Mouse (Mus musculus): Measurements from ENCODE around the gene Nrl. TPM values are rescaled to one million over a fixed set of nuclear protein-coding genes. Genes with fewer than 3 reads are reported as not detected.
A peak's percentile ranks its signal among the peaks of the same experiment; 100 is the strongest.

The Nrl gene
- polyA plus RNA-seq, 1 experiment: not detected

GRCm38 (mm10) chr14:55478651-55479599 is 45.9 kb downstream of the Nrl start, which contains the start of gene Dhrs4:
Gene Dhrs4 (plus strand): TSS chr14:55478758.
- Histone ChIP-seq H3K4me3 (ENCODE audit: insufficient read depth, poor library complexity, severe bottlenecking) (peak within 1 kb of the TSS; percentile 57), H3K79me2 (ENCODE audit: control insufficient read depth, insufficient read depth) (no peaks in the 10 kb centered on the region), H3K79me3 (ENCODE audit: low read depth) (no peaks in the 10 kb centered on the region), H3K27me3 (ENCODE audit: control insufficient read depth, insufficient read depth, insufficient read length) (no peaks in the 10 kb centered on the region), H3ac (ENCODE audit: control insufficient read depth, insufficient read length, low read depth) (peak within 1 kb of the TSS; percentile 65), H3K36me3 (ENCODE audit: control insufficient read depth, insufficient read depth) (no peaks in the 10 kb centered on the region)
- TF ChIP-seq FOSL1 (IDR thresholded peaks at IDR 0.05; ENCODE audit: insufficient read depth, low read length, poor library complexity, severe bottlenecking): no peak
- TF ChIP-seq USF1 (IDR thresholded peaks at IDR 0.05; ENCODE audit: low read depth): no peak
- TF ChIP-seq MYOG (IDR thresholded peaks at IDR 0.05; ENCODE audit: control insufficient read depth, extremely low read depth, insufficient read length): no peak
- no peak for TF ChIP-seq MYOD1 (IDR thresholded peaks at IDR 0.05; ENCODE audit: control insufficient read depth, insufficient read length, low read depth)
- TF ChIP-seq CTCF (IDR thresholded peaks at IDR 0.05; ENCODE audit: control insufficient read depth, insufficient read depth, insufficient read length): peak; percentile 64
- TF ChIP-seq CEBPB (IDR thresholded peaks at IDR 0.05; ENCODE audit: low read depth): no peak
- peak; percentile 25 for TF ChIP-seq MAX (IDR thresholded peaks at IDR 0.05)

- H3K4me3 ChIP-seq (ENCODE audit: insufficient read depth, poor library complexity, severe bottlenecking): no peak overlapping the region
- no peaks in the 10 kb centered on the region for H3K79me2 ChIP-seq (ENCODE audit: control insufficient read depth, insufficient read depth)
Measured at GRCm38 (mm10) chr14:55477829-55478228, 47.0 kb downstream of the Nrl start.

GRCm38 (mm10) chr14:55477421-55477820 is 47.4 kb downstream of the Nrl start:
- Histone ChIP-seq H3K36me3 (ENCODE audit: control insufficient read depth, insufficient read depth) (no peaks in the 10 kb centered on the region), H3K27me3 (ENCODE audit: control insufficient read depth, insufficient read depth, insufficient read length) (no peaks in the 10 kb centered on the region), H3ac (ENCODE audit: control insufficient read depth, insufficient read length, low read depth) (no peak overlapping the region), H3K79me3 (ENCODE audit: low read depth) (no peaks in the 10 kb centered on the region), H3K4me3 (ENCODE audit: insufficient read depth, poor library complexity, severe bottlenecking) (no peak overlapping the region), H3K79me2 (ENCODE audit: control insufficient read depth, insufficient read depth) (no peaks in the 10 kb centered on the region)
- TF ChIP-seq MYOD1 (IDR thresholded peaks at IDR 0.05; ENCODE audit: control insufficient read depth, insufficient read length, low read depth) (peak; percentile 95), FOSL1 (IDR thresholded peaks at IDR 0.05; ENCODE audit: insufficient read depth, low read length, poor library complexity, severe bottlenecking) (no peak)

More at GRCm38 (mm10) chr14:55477829-55478228, 47.0 kb downstream of the Nrl start:
- Histone ChIP-seq H3K36me3 (ENCODE audit: control insufficient read depth, insufficient read depth) (no peaks in the 10 kb centered on the region), H3K79me3 (ENCODE audit: low read depth) (no peaks in the 10 kb centered on the region), H3ac (ENCODE audit: control insufficient read depth, insufficient read length, low read depth) (no peak overlapping the region), H3K27me3 (ENCODE audit: control insufficient read depth, insufficient read depth, insufficient read length) (no peaks in the 10 kb centered on the region)
- TF ChIP-seq CEBPB (IDR thresholded peaks at IDR 0.05; ENCODE audit: low read depth) (no peak), MYOG (IDR thresholded peaks at IDR 0.05; ENCODE audit: control insufficient read depth, extremely low read depth, insufficient read length) (no peak), MAX (IDR thresholded peaks at IDR 0.05) (no peak), FOSL1 (IDR thresholded peaks at IDR 0.05; ENCODE audit: insufficient read depth, low read length, poor library complexity, severe bottlenecking) (no peak), USF1 (IDR thresholded peaks at IDR 0.05; ENCODE audit: low read depth) (no peak)

GRCm38 (mm10) chr14:55475654-55476053 is 49.1 kb downstream of the Nrl start:
- H3K27me3 ChIP-seq (ENCODE audit: control insufficient read depth, insufficient read depth, insufficient read length): peaks cover 5% of the 10 kb centered on the region
- TF ChIP-seq CEBPB (IDR thresholded peaks at IDR 0.05; ENCODE audit: low read depth): no peak
- TF ChIP-seq CTCF (IDR thresholded peaks at IDR 0.05; ENCODE audit: control insufficient read depth, insufficient read depth, insufficient read length): no peak
- TF ChIP-seq MAX (IDR thresholded peaks at IDR 0.05): no peak
- TF ChIP-seq MYOD1 (IDR thresholded peaks at IDR 0.05; ENCODE audit: control insufficient read depth, insufficient read length, low read depth): no peak
- no peak for TF ChIP-seq MYOG (IDR thresholded peaks at IDR 0.05; ENCODE audit: control insufficient read depth, extremely low read depth, insufficient read length)
- no peak for TF ChIP-seq USF1 (IDR thresholded peaks at IDR 0.05; ENCODE audit: low read depth)
- no peak for TF ChIP-seq FOSL1 (IDR thresholded peaks at IDR 0.05; ENCODE audit: insufficient read depth, low read length, poor library complexity, severe bottlenecking)
- no peak overlapping the region for H3K4me3 ChIP-seq (ENCODE audit: insufficient read depth, poor library complexity, severe bottlenecking)
- H3ac ChIP-seq (ENCODE audit: control insufficient read depth, insufficient read length, low read depth): no peak overlapping the region
- no peaks in the 10 kb centered on the region for H3K79me2 ChIP-seq (ENCODE audit: control insufficient read depth, insufficient read depth)
- H3K36me3 ChIP-seq (ENCODE audit: control insufficient read depth, insufficient read depth): no peaks in the 10 kb centered on the region
- no peaks in the 10 kb centered on the region for H3K79me3 ChIP-seq (ENCODE audit: low read depth)

GRCm38 (mm10) chr14:55470806-55471205 is 54.0 kb downstream of the Nrl start:
- no peak overlapping the region for H3K4me3 ChIP-seq (ENCODE audit: insufficient read depth, poor library complexity, severe bottlenecking)
- no peak for TF ChIP-seq MAX (IDR thresholded peaks at IDR 0.05)
- TF ChIP-seq FOSL1 (IDR thresholded peaks at IDR 0.05; ENCODE audit: insufficient read depth, low read length, poor library complexity, severe bottlenecking): no peak
- no peak for TF ChIP-seq CTCF (IDR thresholded peaks at IDR 0.05; ENCODE audit: control insufficient read depth, insufficient read depth, insufficient read length)
- TF ChIP-seq MYOD1 (IDR thresholded peaks at IDR 0.05; ENCODE audit: control insufficient read depth, insufficient read length, low read depth): no peak
- no peak for TF ChIP-seq USF1 (IDR thresholded peaks at IDR 0.05; ENCODE audit: low read depth)
- no peak for TF ChIP-seq MYOG (IDR thresholded peaks at IDR 0.05; ENCODE audit: control insufficient read depth, extremely low read depth, insufficient read length)
- no peak for TF ChIP-seq CEBPB (IDR thresholded peaks at IDR 0.05; ENCODE audit: low read depth)
- H3ac ChIP-seq (ENCODE audit: control insufficient read depth, insufficient read length, low read depth): no peak overlapping the region
- H3K79me2 ChIP-seq (ENCODE audit: control insufficient read depth, insufficient read depth): no peaks in the 10 kb centered on the region
- peaks cover 39% of the 10 kb centered on the region for H3K27me3 ChIP-seq (ENCODE audit: control insufficient read depth, insufficient read depth, insufficient read length)
- no peaks in the 10 kb centered on the region for H3K79me3 ChIP-seq (ENCODE audit: low read depth)
- no peaks in the 10 kb centered on the region for H3K36me3 ChIP-seq (ENCODE audit: control insufficient read depth, insufficient read depth)

Measured in C2C12 (cell line).